Mouse (Mus musculus): ENCODE data around the gene Odf3l1.

DNA sequence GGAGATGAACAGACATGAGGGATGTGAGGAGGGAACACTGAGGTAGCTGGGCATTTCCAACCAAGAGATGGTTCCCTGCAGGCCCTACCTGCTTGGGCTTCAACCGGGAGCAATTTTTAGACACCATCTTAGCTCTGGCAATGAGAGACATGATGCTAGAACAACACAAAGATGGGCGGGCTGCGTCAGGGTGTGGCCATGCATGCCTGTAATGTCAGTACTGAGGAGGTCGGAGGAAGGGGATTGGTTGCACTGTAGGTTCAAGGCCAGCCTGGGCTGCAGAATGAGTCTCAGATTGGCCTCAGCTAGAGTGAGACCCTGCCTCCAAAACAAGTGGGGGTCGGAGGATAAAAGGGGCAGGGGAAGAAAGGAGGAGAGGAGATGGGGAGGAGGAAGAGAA is 2.0 kb upstream of the Odf3l1 start:
- TF ChIP-seq CTCF (IDR thresholded peaks at IDR 0.05; ENCODE audit: borderline replicate concordance, insufficient read depth, low read length) (no peak), POLR2A (IDR thresholded peaks at IDR 0.05; ENCODE audit: low read depth, low read length) (peak; percentile 11; the same call in 1 of the 2 replicates)

All from embryonic fibroblast, embryonic 13.5 days (primary cell).